Mouse (Mus musculus) midbrain, embryonic 12.5 days (tissue): ENCODE measurements around the gene Ddx39. TPM values are rescaled to one million over a fixed set of nuclear protein-coding genes. Genes with fewer than 3 reads are reported as not detected.

Experiments
- ATAC-seq: fragments of 200-750 bp; cut with Nextera tagmentation; 2 replicates; pipeline ENCODE4 v1.8.0; 2017; ENCODE audit warnings: low read depth, moderate TSS enrichment, moderate library complexity; ENCODE audit not compliant: low FRiP score
- H3K27ac ChIP-seq: fragments of 300-500 bp; sonication (generic); replicated peaks from 2 replicates; pipeline ENCODE4 v1.5.1; 2016; ENCODE audit warnings: mild to moderate bottlenecking
- H3K27me3 ChIP-seq: fragments of 300-500 bp; sonication (generic); 2 replicates; pipeline ENCODE4 v1.6.1; 2016; ENCODE audit warnings: mild to moderate bottlenecking
- H3K36me3 ChIP-seq: fragments of 300-500 bp; sonication (generic); 2 replicates; pipeline ENCODE4 v1.6.1; 2016
- H3K4me1 ChIP-seq: fragments of 300-500 bp; sonication (generic); 2 replicates; pipeline ENCODE4 v1.6.1; 2016
- H3K4me2 ChIP-seq: fragments of 300-500 bp; sonication (generic); replicated peaks from 2 replicates; pipeline ENCODE4 v1.6.1; 2016; ENCODE audit warnings: mild to moderate bottlenecking, moderate library complexity
- H3K4me3 ChIP-seq: fragments of 300-500 bp; sonication (generic); 2 replicates; pipeline ENCODE4 v1.5.1; 2016; ENCODE audit warnings: mild to moderate bottlenecking
- H3K9ac ChIP-seq: fragments of 300-500 bp; sonication (generic); replicated peaks from 2 replicates; pipeline ENCODE4 v1.6.1; 2016; ENCODE audit warnings: mild to moderate bottlenecking, moderate library complexity
- H3K9me3 ChIP-seq: fragments of 300-500 bp; sonication (generic); 2 replicates; pipeline ENCODE4 v1.6.1; 2016; ENCODE audit warnings: mild to moderate bottlenecking
- WGBS: fragments of 180-500 bp; shearing (Covaris S2); methylation state at CpG from one replicate; pipeline ENCODE4 v1.1.7; 2016; 5-methylcytosine and 5-hydroxymethylcytosine counted together
- polyA plus RNA-seq: library from polyadenylated mRNA; unstranded; fragments of >200 nt; fragmentation: Nextera tagmentation; extraction: Ambion mirVana; gene quantifications from 2 replicates; pipeline ENCODE4 v1.2.1, GENCODE M21; 2016

Ddx39 gene
- polyA plus RNA-seq, 1 experiment from 2014 or later: 184 TPM

DNA sequence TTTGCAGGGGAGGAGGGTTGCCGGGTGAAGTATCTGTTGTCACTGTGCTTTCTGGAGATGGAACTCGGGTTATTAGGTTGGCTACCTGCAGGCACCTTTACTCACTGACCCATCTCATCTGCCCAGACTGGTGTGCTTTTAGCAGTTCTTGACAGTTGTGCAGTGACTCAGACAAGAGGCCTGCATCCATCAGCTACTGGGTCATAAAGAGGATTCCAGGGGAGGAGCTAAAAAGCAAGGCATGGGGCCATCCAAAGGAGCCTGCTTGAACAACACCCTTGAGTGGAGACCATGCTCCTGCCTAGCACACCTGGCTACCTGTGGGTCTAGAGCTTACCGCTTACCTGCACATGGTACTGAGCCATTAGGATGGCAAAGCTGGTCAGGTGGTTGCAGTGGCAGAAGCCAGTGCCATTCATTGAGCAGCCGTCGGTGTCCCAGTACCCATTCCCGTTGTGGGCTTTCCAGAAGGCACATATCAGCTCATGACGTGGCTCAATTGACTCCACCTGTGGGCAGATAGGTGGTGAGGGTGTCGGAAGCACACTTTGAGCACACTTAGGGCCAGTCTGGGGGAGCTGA lies 10.6 kb downstream of the Ddx39 start:
- no peaks in the 10 kb centered on the region for H3K27me3 ChIP-seq
- no peaks in the 10 kb centered on the region for H3K4me1 ChIP-seq
- no peak for ATAC-seq
- peaks cover 58% of the 10 kb centered on the region for H3K36me3 ChIP-seq
- H3K9ac ChIP-seq: no peak overlapping the region
- H3K27ac ChIP-seq: no peak overlapping the region
- no peak overlapping the region for H3K4me3 ChIP-seq
- H3K9me3 ChIP-seq: no peaks in the 10 kb centered on the region
- 89% methylated on average over 8 of the region's 8 CpGs for WGBS
- no peak overlapping the region for H3K4me2 ChIP-seq

DNA sequence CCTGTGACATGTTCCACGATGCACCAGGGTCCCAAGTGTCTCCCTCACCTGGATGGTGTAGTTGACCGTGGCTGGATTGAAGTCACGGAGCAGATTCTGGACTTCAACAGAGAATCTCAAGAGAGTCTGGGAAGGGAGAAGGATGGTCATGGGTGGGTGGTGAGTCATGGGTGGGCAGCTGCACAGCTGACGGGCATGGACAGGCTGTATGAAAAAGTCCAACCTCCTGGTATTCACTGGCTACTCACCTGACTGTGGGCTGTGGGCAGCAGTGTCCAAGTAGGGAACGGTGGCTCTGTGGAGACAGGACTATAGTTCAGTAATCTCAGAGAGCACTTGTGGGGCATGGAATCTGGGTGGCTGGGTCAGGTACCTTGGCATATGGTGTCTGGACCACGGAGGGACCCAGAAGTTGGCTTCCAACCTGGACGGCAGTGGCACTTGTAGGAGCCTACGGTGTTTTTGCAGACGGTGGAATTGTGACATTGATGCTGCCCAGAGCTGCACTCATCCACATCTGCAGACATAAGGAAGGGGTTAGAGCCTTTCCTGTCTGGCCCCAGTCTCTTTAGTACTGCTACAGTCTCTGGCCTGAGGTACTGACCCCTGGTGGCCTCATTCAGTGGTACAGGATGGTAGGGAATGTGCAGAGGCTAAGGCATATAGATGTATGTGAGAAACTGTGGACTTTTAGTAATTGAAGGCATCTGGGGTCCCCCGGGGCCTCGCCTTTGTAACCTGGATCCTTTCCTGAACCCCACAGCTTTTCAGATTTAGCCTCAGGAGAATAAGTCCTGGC lies 14.2 kb downstream of the Ddx39 start:
- Histone ChIP-seq H3K4me1 (peaks cover 4% of the 10 kb centered on the region; the same call in 1 of the 2 replicates), H3K36me3 (peaks cover 22% of the 10 kb centered on the region), H3K4me3 (no peak overlapping the region), H3K9me3 (no peaks in the 10 kb centered on the region), H3K4me2 (no peak overlapping the region), H3K9ac (no peak overlapping the region), H3K27ac (no peak overlapping the region), H3K27me3 (0 out of 2 replicates have a peak, but pooled peaks cover 5% of the 10 kb centered on the region)
- WGBS: 82% methylated on average over 11 of the region's 11 CpGs
- ATAC-seq: no peak

GRCm38 (mm10) chr8:83731906-83732305 lies 16.9 kb downstream of the Ddx39 start:
- 59% methylated on average over 5 of the region's 5 CpGs for WGBS
- H3K9me3 ChIP-seq: no peaks in the 10 kb centered on the region
- no peak for ATAC-seq

GRCm38 (mm10) chr8:83732919-83733318 lies 17.9 kb downstream of the Ddx39 start:
- Histone ChIP-seq H3K4me2 (no peak overlapping the region), H3K36me3 (no peaks in the 10 kb centered on the region), H3K27ac (no peak overlapping the region), H3K27me3 (0 out of 2 replicates have a peak, but pooled peaks cover 5% of the 10 kb centered on the region), H3K9me3 (no peaks in the 10 kb centered on the region), H3K9ac (no peak overlapping the region), H3K4me1 (peaks cover 5% of the 10 kb centered on the region; the same call in 1 of the 2 replicates), H3K4me3 (no peak overlapping the region)
- ATAC-seq: no peak
- WGBS: 86% methylated on average over 6 of the region's 6 CpGs

More at GRCm38 (mm10) chr8:83731906-83732305, 16.9 kb downstream of the Ddx39 start:
- Histone ChIP-seq H3K9ac (no peak overlapping the region), H3K4me2 (no peak overlapping the region), H3K36me3 (no peaks in the 10 kb centered on the region), H3K4me1 (peaks cover 4% of the 10 kb centered on the region; the same call in 1 of the 2 replicates), H3K27me3 (0 out of 2 replicates have a peak, but pooled peaks cover 5% of the 10 kb centered on the region), H3K4me3 (no peak overlapping the region), H3K27ac (no peak overlapping the region)

DNA sequence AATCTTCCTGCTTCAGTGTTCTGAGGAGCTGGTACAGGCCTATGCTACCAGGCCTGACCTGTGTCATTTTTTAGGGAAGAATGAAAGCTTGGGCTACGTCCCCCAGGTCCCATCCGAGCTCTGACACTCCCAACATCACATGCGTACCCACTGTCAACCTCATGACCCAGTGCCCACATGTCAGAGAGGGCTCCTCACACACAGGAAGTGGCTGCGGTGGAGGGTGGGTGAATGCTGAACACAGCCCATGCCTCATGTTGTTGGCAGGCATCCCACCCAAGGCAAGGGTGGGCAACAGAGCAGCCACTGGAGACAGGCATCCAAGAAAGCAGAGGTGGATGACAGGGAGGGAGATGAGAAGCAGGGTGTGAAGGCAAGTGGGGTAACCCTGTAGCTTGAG lies 21.7 kb downstream of the Ddx39 start:
- 92% methylated on average over 4 of the region's 4 CpGs for WGBS
- H3K27me3 ChIP-seq: peaks cover 39% of the 10 kb centered on the region
- H3K4me3 ChIP-seq: no peak overlapping the region
- H3K27ac ChIP-seq: no peak overlapping the region
- H3K4me1 ChIP-seq: peaks cover 17% of the 10 kb centered on the region
- H3K9me3 ChIP-seq: no peaks in the 10 kb centered on the region
- no peak overlapping the region for H3K9ac ChIP-seq
- no peak overlapping the region for H3K4me2 ChIP-seq
- no peaks in the 10 kb centered on the region for H3K36me3 ChIP-seq
- no peak for ATAC-seq

GRCm38 (mm10) chr8:83737346-83737745 lies 22.4 kb downstream of the Ddx39 start:
- WGBS: 84% methylated on average over 4 of the region's 4 CpGs
- no peak for ATAC-seq
- peaks cover 15% of the 10 kb centered on the region for H3K4me1 ChIP-seq
- H3K27ac ChIP-seq: no peak overlapping the region
- no peak overlapping the region for H3K9ac ChIP-seq
- peaks cover 45% of the 10 kb centered on the region for H3K27me3 ChIP-seq
- H3K36me3 ChIP-seq: no peaks in the 10 kb centered on the region
- H3K4me2 ChIP-seq: no peak overlapping the region
- no peak overlapping the region for H3K4me3 ChIP-seq
- H3K9me3 ChIP-seq: no peaks in the 10 kb centered on the region

- Histone ChIP-seq H3K9ac (no peak overlapping the region), H3K27me3 (peaks cover 52% of the 10 kb centered on the region), H3K27ac (no peak overlapping the region), H3K36me3 (no peaks in the 10 kb centered on the region), H3K9me3 (no peaks in the 10 kb centered on the region), H3K4me3 (no peak overlapping the region), H3K4me1 (peaks cover 15% of the 10 kb centered on the region), H3K4me2 (no peak overlapping the region)
- no peak for ATAC-seq
- WGBS: 75% methylated on average over 4 of the region's 4 CpGs
Measured at GRCm38 (mm10) chr8:83737852-83738562, 23.0 kb downstream of the Ddx39 start.

GRCm38 (mm10) chr8:83738949-83739710 lies 24.2 kb downstream of the Ddx39 start:
- no peak overlapping the region for H3K9ac ChIP-seq
- H3K27me3 ChIP-seq: peaks cover 49% of the 10 kb centered on the region
- H3K9me3 ChIP-seq: no peaks in the 10 kb centered on the region
- H3K27ac ChIP-seq: no peak overlapping the region
- H3K4me3 ChIP-seq: no peak overlapping the region
- 75% methylated on average over 10 of the region's 10 CpGs for WGBS
- no peaks in the 10 kb centered on the region for H3K36me3 ChIP-seq
- no peak for ATAC-seq
- no peak overlapping the region for H3K4me2 ChIP-seq
- peaks cover 15% of the 10 kb centered on the region for H3K4me1 ChIP-seq

GRCm38 (mm10) chr8:83739711-83740468 lies 24.9 kb downstream of the Ddx39 start:
- 53% methylated on average over 8 of the region's 8 CpGs for WGBS
- 0 out of 2 replicates have a peak overlapping the region, but pooled peaks have one; percentile 89 for H3K4me2 ChIP-seq
- no peak overlapping the region for H3K9ac ChIP-seq
- peaks cover 54% of the 10 kb centered on the region for H3K27me3 ChIP-seq
- peaks cover 15% of the 10 kb centered on the region for H3K4me1 ChIP-seq
- H3K9me3 ChIP-seq: no peaks in the 10 kb centered on the region
- H3K4me3 ChIP-seq: no peak overlapping the region
- no peak overlapping the region for H3K27ac ChIP-seq
- no peaks in the 10 kb centered on the region for H3K36me3 ChIP-seq
- no peak for ATAC-seq

DNA sequence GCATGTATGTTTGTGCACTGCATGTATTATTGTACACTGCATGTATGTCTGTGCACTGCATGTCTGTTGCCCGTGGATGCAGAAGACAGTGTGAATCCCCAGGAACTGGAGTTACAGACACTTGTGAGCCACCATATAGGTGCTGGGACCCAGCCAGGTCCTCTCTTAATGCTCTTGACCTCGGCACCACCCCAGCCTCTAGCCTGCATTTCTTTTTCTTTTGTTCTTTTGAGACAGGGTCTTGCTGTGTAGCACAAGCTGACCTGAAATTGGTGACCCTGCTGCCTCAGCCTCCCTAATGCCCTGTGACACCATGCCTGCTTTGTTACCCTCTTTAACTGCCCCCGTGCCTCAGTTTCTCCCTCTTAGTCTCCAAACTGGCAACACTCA lies 25.6 kb downstream of the Ddx39 start:
- Histone ChIP-seq H3K27me3 (peaks cover 59% of the 10 kb centered on the region), H3K4me3 (peak overlapping the region; percentile 48), H3K27ac (no peak overlapping the region), H3K9me3 (no peaks in the 10 kb centered on the region), H3K4me1 (peaks cover 15% of the 10 kb centered on the region), H3K36me3 (no peaks in the 10 kb centered on the region), H3K4me2 (peak overlapping the region; percentile 89), H3K9ac (peak overlapping the region; percentile 59; the same call in 1 of the 2 replicates)
- WGBS: 22% methylated on average over 3 of the region's 3 CpGs
- ATAC-seq: no peak; the same call in 1 of the 2 replicates
